Mouse (Mus musculus) heart, embryonic 10.5 days (tissue): Measurements from ENCODE around the gene Epb41l3. TPM values are rescaled to one million over a fixed set of nuclear protein-coding genes. Genes with fewer than 3 reads are reported as not detected.

ENCODE experiments used
- DNase-seq: peaks from one replicate; pipeline ENCODE4 v3.0.0-alpha.2; 2017; ENCODE audit warnings: low spot score
- H3K27ac ChIP-seq: fragments of 300-500 bp; sonication (generic); 2 replicates; pipeline ENCODE4 v1.5.1; 2016; ENCODE audit warnings: mild to moderate bottlenecking
- H3K27me3 ChIP-seq: fragments of 300-500 bp; sonication (generic); 2 replicates; pipeline ENCODE4 v1.6.1; 2016; ENCODE audit warnings: mild to moderate bottlenecking; ENCODE audit not compliant: poor library complexity, insufficient read depth, severe bottlenecking
- H3K36me3 ChIP-seq: fragments of 300-500 bp; sonication (generic); 2 replicates; pipeline ENCODE4 v1.6.1; 2016; ENCODE audit warnings: mild to moderate bottlenecking, moderate library complexity
- H3K4me1 ChIP-seq: fragments of 300-500 bp; sonication (generic); 2 replicates; pipeline ENCODE4 v1.6.1; 2016; ENCODE audit warnings: mild to moderate bottlenecking
- H3K4me3 ChIP-seq: fragments of 300-500 bp; sonication (generic); 2 replicates; pipeline ENCODE4 v1.5.1; 2016; ENCODE audit warnings: mild to moderate bottlenecking, moderate library complexity
- H3K9me3 ChIP-seq: fragments of 300-500 bp; sonication (generic); 2 replicates; pipeline ENCODE4 v1.6.1; 2016; ENCODE audit warnings: mild to moderate bottlenecking, moderate library complexity
- WGBS: fragments of 180-500 bp; shearing (Covaris S2); methylation state at CpG from one replicate; pipeline ENCODE4 v1.1.7; 2016; 5-methylcytosine and 5-hydroxymethylcytosine counted together
- polyA plus RNA-seq: library from polyadenylated mRNA; unstranded; fragments of >200 nt; fragmentation: Nextera tagmentation; extraction: Ambion mirVana; gene quantifications from 2 replicates; pipeline ENCODE4 v1.2.1, GENCODE M21; 2016

Gene Epb41l3
- polyA plus RNA-seq, 1 experiment from 2014 or later: 108 TPM

- H3K4me1 ChIP-seq: peaks cover 39% of the 10 kb centered on the region
- no peaks in the 10 kb centered on the region for H3K9me3 ChIP-seq
- no peak overlapping the region for H3K27ac ChIP-seq
- no peaks in the 10 kb centered on the region for H3K36me3 ChIP-seq
- no peak overlapping the region for H3K4me3 ChIP-seq
- H3K27me3 ChIP-seq: no peaks in the 10 kb centered on the region
- no peak for DNase-seq
- 94% methylated on average over 8 of the region's 8 CpGs for WGBS
Measured at GRCm38 (mm10) chr17:69200936-69201335, 125.5 kb downstream of the Epb41l3 start.

GRCm38 (mm10) chr17:69205282-69205999 is 130.0 kb downstream of the Epb41l3 start:
- H3K27ac ChIP-seq: no peak overlapping the region
- no peak for DNase-seq
- 85% methylated on average over 5 of the region's 5 CpGs for WGBS
- 0 out of 2 replicates have a peak, but pooled peaks cover 8% of the 10 kb centered on the region for H3K4me1 ChIP-seq
- no peak overlapping the region for H3K4me3 ChIP-seq
- H3K36me3 ChIP-seq: peaks cover 24% of the 10 kb centered on the region
- no peaks in the 10 kb centered on the region for H3K27me3 ChIP-seq
- H3K9me3 ChIP-seq: no peaks in the 10 kb centered on the region

GRCm38 (mm10) chr17:69207562-69208312 is 132.3 kb downstream of the Epb41l3 start:
- 72% methylated on average over 15 of the region's 15 CpGs for WGBS
- peaks cover 42% of the 10 kb centered on the region for H3K36me3 ChIP-seq
- no peak overlapping the region for H3K27ac ChIP-seq
- no peak for DNase-seq
- H3K27me3 ChIP-seq: no peaks in the 10 kb centered on the region
- H3K4me3 ChIP-seq: no peak overlapping the region
- H3K9me3 ChIP-seq: no peaks in the 10 kb centered on the region
- H3K4me1 ChIP-seq: 0 out of 2 replicates have a peak, but pooled peaks cover 8% of the 10 kb centered on the region

- Histone ChIP-seq H3K36me3 (peaks cover 67% of the 10 kb centered on the region), H3K9me3 (no peaks in the 10 kb centered on the region), H3K27ac (no peak overlapping the region), H3K27me3 (no peaks in the 10 kb centered on the region), H3K4me3 (no peak overlapping the region), H3K4me1 (0 out of 2 replicates have a peak, but pooled peaks cover 8% of the 10 kb centered on the region)
- no peak for DNase-seq
Measured at GRCm38 (mm10) chr17:69211065-69211464, 135.6 kb downstream of the Epb41l3 start.

- H3K4me3 ChIP-seq: no peak overlapping the region
- H3K36me3 ChIP-seq: peaks cover 51% of the 10 kb centered on the region
- WGBS: 88% methylated on average over 3 of the region's 3 CpGs
- H3K9me3 ChIP-seq: no peaks in the 10 kb centered on the region
- no peak overlapping the region for H3K27ac ChIP-seq
- no peak for DNase-seq
- H3K27me3 ChIP-seq: no peaks in the 10 kb centered on the region
- H3K4me1 ChIP-seq: peaks cover 11% of the 10 kb centered on the region; the same call in 1 of the 2 replicates
Measured at GRCm38 (mm10) chr17:69216120-69216519, 140.6 kb downstream of the Epb41l3 start.

GRCm38 (mm10) chr17:69220849-69221248 is 145.4 kb downstream of the Epb41l3 start:
- peaks cover 15% of the 10 kb centered on the region for H3K36me3 ChIP-seq
- peaks cover 46% of the 10 kb centered on the region for H3K4me1 ChIP-seq
- no peak overlapping the region for H3K4me3 ChIP-seq
- no peak for DNase-seq
- WGBS: 63% methylated on average over 7 of the region's 7 CpGs
- H3K27ac ChIP-seq: peak overlapping the region; percentile 16; the same call in 1 of the 2 replicates
- no peaks in the 10 kb centered on the region for H3K9me3 ChIP-seq
- H3K27me3 ChIP-seq: no peaks in the 10 kb centered on the region

- Histone ChIP-seq H3K27ac (no peak overlapping the region), H3K4me1 (peaks cover 52% of the 10 kb centered on the region), H3K4me3 (no peak overlapping the region), H3K9me3 (no peaks in the 10 kb centered on the region), H3K36me3 (peaks cover 15% of the 10 kb centered on the region), H3K27me3 (no peaks in the 10 kb centered on the region)
- no peak for DNase-seq
- WGBS: 73% methylated on average over 6 of the region's 6 CpGs
Measured at GRCm38 (mm10) chr17:69221377-69221776, 145.9 kb downstream of the Epb41l3 start.

GRCm38 (mm10) chr17:69221966-69222692 is 146.6 kb downstream of the Epb41l3 start:
- WGBS: 21% methylated on average over 10 of the region's 10 CpGs
- peak overlapping the region; percentile 70 for H3K27ac ChIP-seq

GRCm38 (mm10) chr17:69225996-69226395 is 150.5 kb downstream of the Epb41l3 start:
- Histone ChIP-seq H3K4me1 (peaks cover 58% of the 10 kb centered on the region), H3K36me3 (no peaks in the 10 kb centered on the region), H3K27ac (no peak overlapping the region), H3K27me3 (no peaks in the 10 kb centered on the region), H3K9me3 (no peaks in the 10 kb centered on the region), H3K4me3 (no peak overlapping the region)
- 89% methylated on average over 7 of the region's 7 CpGs for WGBS
- DNase-seq: no peak

More at GRCm38 (mm10) chr17:69221966-69222692, 146.6 kb downstream of the Epb41l3 start:
- Histone ChIP-seq H3K4me1 (peaks cover 59% of the 10 kb centered on the region), H3K36me3 (peaks cover 15% of the 10 kb centered on the region), H3K9me3 (no peaks in the 10 kb centered on the region), H3K4me3 (no peak overlapping the region), H3K27me3 (no peaks in the 10 kb centered on the region)
- DNase-seq: no peak

GRCm38 (mm10) chr17:69227426-69228014 is 152.0 kb downstream of the Epb41l3 start:
- peak overlapping the region; percentile 74; the same call in 1 of the 2 replicates for H3K27ac ChIP-seq
- H3K27me3 ChIP-seq: no peaks in the 10 kb centered on the region
- peaks cover 47% of the 10 kb centered on the region for H3K4me1 ChIP-seq
- H3K36me3 ChIP-seq: no peaks in the 10 kb centered on the region
- 34% methylated on average over 9 of the region's 9 CpGs for WGBS
- no peak for DNase-seq
- H3K4me3 ChIP-seq: 0 out of 2 replicates have a peak overlapping the region, but pooled peaks have one; percentile 3
- no peaks in the 10 kb centered on the region for H3K9me3 ChIP-seq

GRCm38 (mm10) chr17:69229451-69229850 is 154.0 kb downstream of the Epb41l3 start:
- WGBS: 77% methylated on average over 5 of the region's 5 CpGs
- DNase-seq: no peak
- peaks cover 32% of the 10 kb centered on the region for H3K4me1 ChIP-seq

GRCm38 (mm10) chr17:69230131-69230621 is 154.7 kb downstream of the Epb41l3 start:
- H3K27me3 ChIP-seq: no peaks in the 10 kb centered on the region
- H3K4me3 ChIP-seq: no peak overlapping the region
- 72% methylated on average over 6 of the region's 6 CpGs for WGBS
- H3K4me1 ChIP-seq: peaks cover 29% of the 10 kb centered on the region
- no peak for DNase-seq
- no peaks in the 10 kb centered on the region for H3K36me3 ChIP-seq
- no peak overlapping the region for H3K27ac ChIP-seq
- no peaks in the 10 kb centered on the region for H3K9me3 ChIP-seq

More at GRCm38 (mm10) chr17:69229451-69229850, 154.0 kb downstream of the Epb41l3 start:
- no peaks in the 10 kb centered on the region for H3K27me3 ChIP-seq
- H3K27ac ChIP-seq: no peak overlapping the region
- H3K9me3 ChIP-seq: no peaks in the 10 kb centered on the region
- H3K36me3 ChIP-seq: no peaks in the 10 kb centered on the region
- no peak overlapping the region for H3K4me3 ChIP-seq
